Mouse (Mus musculus) CH12.LX (cell line): ENCODE results near the gene Denr. TPM values are rescaled to one million over a fixed set of nuclear protein-coding genes. Genes with fewer than 3 reads are reported as not detected.

Source experiments
- DNase-seq: peaks from one replicate; pipeline ENCODE4 v3.0.0-alpha.2; 2013; ENCODE audit errors: extremely low read depth
- H3K27ac ChIP-seq: 2 replicates; pipeline ENCODE4 v1.5.1; 2012; ENCODE audit warnings: low read depth, mild to moderate bottlenecking, control low read depth, moderate library complexity; ENCODE audit not compliant: insufficient read depth
- H3K27me3 ChIP-seq: replicated peaks from 2 replicates; pipeline ENCODE3; 2012; ENCODE audit warnings: inconsistent platforms
- H3K36me3 ChIP-seq, 2 experiments: replicated peaks in 1 of 2; 2 replicates each; pipeline versions ENCODE3 to v1.6.1; 2012; ENCODE audit warnings: inconsistent platforms in 1 of 2, low read length in 1 of 2, mild to moderate bottlenecking in 1 of 2, mixed read lengths in 1 of 2, moderate library complexity in 1 of 2; ENCODE audit not compliant: control insufficient read depth in 1 of 2, insufficient read depth in 1 of 2
- H3K4me1 ChIP-seq, 2 experiments: 2 replicates each; pipeline ENCODE4 v1.6.1; 2012; ENCODE audit warnings: inconsistent platforms in 1 of 2, moderate library complexity in 1 of 2; ENCODE audit not compliant: insufficient read depth in 2 of 2, control insufficient read depth in 1 of 2
- H3K4me2 ChIP-seq: 2 replicates; pipeline ENCODE4 v1.6.1; 2012; ENCODE audit warnings: low read depth, mild to moderate bottlenecking, control low read depth; ENCODE audit not compliant: poor library complexity, insufficient read depth, severe bottlenecking
- H3K4me3 ChIP-seq, 3 experiments: fragments of 150-350 bp in 1 of 3; sonication (generic) in 1 of 3; replicated peaks in 1 of 3; 2 replicates each; pipeline versions ENCODE3 to v1.5.1; 2011 to 2012; ENCODE audit warnings: low read depth in 2 of 3, low read length in 2 of 3, mild to moderate bottlenecking in 2 of 3, moderate library complexity in 2 of 3, control low read depth in 1 of 3, improper control_type of control experiment in 1 of 3, inconsistent platforms in 1 of 3, mixed read lengths in 1 of 3; ENCODE audit not compliant: poor library complexity in 1 of 3
- H3K79me2 ChIP-seq: replicated peaks from 2 replicates; pipeline ENCODE4 v1.6.1; 2012; ENCODE audit warnings: mild to moderate bottlenecking, moderate library complexity; ENCODE audit not compliant: control insufficient read depth, poor library complexity, insufficient read depth, severe bottlenecking; ENCODE audit errors: extremely low read depth
- H3K9ac ChIP-seq: 2 replicates; pipeline ENCODE4 v1.6.1; 2012; ENCODE audit warnings: low read depth, mild to moderate bottlenecking, control low read depth, moderate library complexity; ENCODE audit not compliant: insufficient read depth
- H3K9me3 ChIP-seq: replicated peaks from 2 replicates; pipeline ENCODE3; 2012; ENCODE audit warnings: low read length, inconsistent platforms, mixed read lengths
- CHD2 ChIP-seq: IDR thresholded peaks from 2 replicates; pipeline ENCODE4 v1.6.1; 2011; ENCODE audit warnings: low read length, improper control_type of control experiment
- CTCF ChIP-seq, 2 experiments: IDR thresholded peaks in 1 of 2; conservative IDR thresholded peaks in 1 of 2; 2 replicates each; pipeline ENCODE4 v1.5.1; 2011 to 2012; ENCODE audit warnings: low read depth in 2 of 2, low read length in 2 of 2, improper control_type of control experiment in 1 of 2, inconsistent platforms in 1 of 2, mild to moderate bottlenecking in 1 of 2, moderate library complexity in 1 of 2
- GABPA ChIP-seq: IDR thresholded peaks from 2 replicates; pipeline ENCODE4 v1.6.1; 2012; ENCODE audit warnings: low read depth, low read length, improper control_type of control experiment, inconsistent platforms; ENCODE audit not compliant: insufficient replicate concordance
- HCFC1 ChIP-seq: IDR thresholded peaks from 2 replicates; pipeline ENCODE4 v1.6.1; 2012; ENCODE audit warnings: low read depth, mild to moderate bottlenecking, inconsistent platforms, low read length, improper control_type of control experiment
- POLR2AphosphoS2 ChIP-seq: IDR thresholded peaks from 2 replicates; pipeline ENCODE4 v1.6.1; 2011; ENCODE audit warnings: low read depth, low read length, improper control_type of control experiment
- TCF12 ChIP-seq: IDR thresholded peaks from 2 replicates; pipeline ENCODE4 v1.6.1; 2014; ENCODE audit warnings: low read depth, mild to moderate bottlenecking, inconsistent platforms, low read length, improper control_type of control experiment
- USF1 ChIP-seq: IDR thresholded peaks from 2 replicates; pipeline ENCODE4 v1.6.1; 2014; ENCODE audit warnings: low read depth, mild to moderate bottlenecking, inconsistent platforms, low read length, improper control_type of control experiment
- ZC3H11A ChIP-seq: IDR thresholded peaks from 2 replicates; pipeline ENCODE4 v1.6.1; 2012; ENCODE audit warnings: low read depth, mild to moderate bottlenecking, inconsistent platforms, low read length, improper control_type of control experiment
- ZNF384 ChIP-seq: IDR thresholded peaks from 2 replicates; pipeline ENCODE4 v1.6.1; 2012; ENCODE audit warnings: low read depth, low read length, improper control_type of control experiment, inconsistent platforms
- dilution Hi-C: fragments of 300-500 bp; cut with MboI; formaldehyde crosslinking; loops from 2 replicates; pipeline ENCODE4 v1.14.3; 2020; ENCODE audit warnings: low sequenced_read_pairs; ENCODE audit not compliant: extremely low pct_unique_long_range_greater_than_20kb, extremely low pct_ligation_motif_present
- in situ Hi-C: fragments of 300-500 bp; cut with MboI; formaldehyde crosslinking; loops from 3 replicates; pipeline ENCODE4 v1.14.3; 2019; ENCODE audit warnings: low sequenced_read_pairs, low pct_ligation_motif_present, low pct_unique_long_range_greater_than_20kb, mixed read lengths
- polyA plus RNA-seq: library from polyadenylated mRNA; unstranded; fragments of >175 nt; gene quantifications from 2 replicates; pipeline ENCODE4 v1.2.1, GENCODE M21; 2012; ENCODE audit warnings: low read depth; ENCODE audit not compliant: insufficient read length
- total RNA-seq, 2 experiments: library from RNA; depleted of rRNA; stranded (reverse); fragments of 300-350 nt in 1 of 2; fragments of >200 nt in 1 of 2; gene quantifications; 2 replicates each; pipeline ENCODE4 v1.2.3; 2012 to 2014

Gene Denr
- total and polyA plus RNA-seq, 3 experiments, result 80.9 to 423 (median 128) TPM

DNA sequence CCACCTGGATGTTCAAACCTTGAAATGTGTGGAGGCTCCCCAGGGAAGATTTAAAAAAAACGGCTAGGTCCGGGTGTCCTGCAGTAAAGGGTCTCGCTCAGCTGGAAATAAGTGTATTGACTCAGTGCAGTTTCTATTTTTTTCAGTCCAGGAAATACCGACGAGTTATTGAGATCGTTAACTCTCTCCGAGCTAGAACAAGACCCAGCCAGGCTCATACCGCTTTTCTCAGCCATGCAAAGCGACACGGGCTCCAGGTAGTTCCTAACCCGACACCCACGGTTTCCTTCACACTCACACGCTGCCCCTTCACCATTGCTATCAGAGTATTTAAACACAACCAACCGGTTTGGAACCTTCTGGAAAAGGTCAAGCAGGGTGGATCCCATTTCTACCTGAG is 28.9 kb upstream of the Denr start:
- Histone ChIP-seq H3K4me1 (peaks cover 7 to 16% of the 10 kb centered on the region in 2 experiments; a peak in 2 of 4 replicates), H3K27ac (no peak overlapping the region), H3K27me3 (no peaks in the 10 kb centered on the region), H3K4me2 (peak overlapping the region; percentile 73), H3K4me3 (no peak overlapping the region), H3K36me3 (no peaks in the 10 kb centered on the region), H3K79me2 (no peaks in the 10 kb centered on the region), H3K9me3 (no peaks in the 10 kb centered on the region), H3K9ac (peak overlapping the region; percentile 3; the same call in 1 of the 2 replicates)
- no peak for DNase-seq
- no peak for TF ChIP-seq TCF12
- no peak for TF ChIP-seq POLR2AphosphoS2
- no peak for TF ChIP-seq GABPA
- 0 out of 2 replicates have a peak, but pooled peaks have one; percentile 35 for TF ChIP-seq ZNF384
- TF ChIP-seq HCFC1, result no peak
- dilution Hi-C loops (no loop called here), in situ Hi-C loops (no loop called here)

DNA sequence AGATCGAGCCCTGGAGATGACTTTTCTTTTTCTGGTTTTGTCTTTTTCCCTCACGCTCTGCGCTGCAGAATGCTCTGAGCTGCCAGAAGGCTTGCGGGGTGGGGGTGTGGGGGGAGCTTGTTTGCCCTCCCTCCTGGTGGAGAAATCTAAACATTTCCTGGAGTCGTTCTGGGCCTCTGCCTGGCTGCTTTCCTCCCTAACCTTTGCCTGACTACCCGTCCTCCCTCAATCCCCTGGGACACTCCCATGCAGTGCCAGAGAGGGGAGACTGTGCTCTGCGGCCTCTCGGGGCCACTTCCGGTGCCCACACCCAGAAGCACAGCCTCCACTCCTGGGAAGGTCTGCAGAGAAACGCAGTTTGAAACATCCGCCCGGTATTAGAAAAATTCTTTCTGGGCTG is 27.0 kb upstream of the Denr start, which contains the start of gene Hcar1:
TSS of gene Hcar1 (minus strand) at position 93 of the 400 bp plus-strand sequence.
- Histone ChIP-seq H3K27ac (no peak within 1 kb of the TSS), H3K79me2 (no peaks in the 10 kb centered on the region), H3K27me3 (no peaks in the 10 kb centered on the region), H3K36me3 (no peaks in the 10 kb centered on the region), H3K4me3 (no peak within 1 kb of the TSS), H3K9me3 (no peaks in the 10 kb centered on the region), H3K9ac (no peak within 1 kb of the TSS), H3K4me2 (no peak within 1 kb of the TSS), H3K4me1 (peaks cover 6 to 14% of the 10 kb centered on the region in 2 experiments; a peak in 3 of 4 replicates)
- no peak for DNase-seq
- in situ Hi-C loops (no loop called here), dilution Hi-C loops (no loop called here)
- TF ChIP-seq USF1 (no peak), ZC3H11A (no peak)

DNA sequence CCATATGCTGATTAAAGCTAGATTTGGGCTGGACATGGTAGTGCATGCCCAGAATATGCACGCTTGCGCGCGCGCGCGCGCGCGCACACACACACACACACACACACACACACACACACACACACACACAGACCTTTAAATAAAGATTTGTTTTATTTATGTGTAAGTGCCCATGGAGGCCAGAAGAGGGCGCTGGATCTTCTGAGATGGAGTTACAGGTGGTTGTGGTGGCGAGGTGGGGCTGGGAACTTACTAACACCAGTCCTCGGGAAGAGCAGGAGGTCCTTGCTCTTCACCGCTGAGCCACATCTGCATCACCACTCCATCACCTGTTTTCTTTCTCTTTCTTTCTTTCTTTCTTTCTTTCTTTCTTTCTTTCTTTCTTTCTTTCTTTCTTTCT is 26.2 kb upstream of the Denr start:
- dilution Hi-C loops, result no loop called here

More for the DNA sequence above, 26.2 kb upstream of the Denr start:
- H3K27ac ChIP-seq, result no peak overlapping the region
- no peak overlapping the region for H3K4me2 ChIP-seq
- H3K9ac ChIP-seq, result no peak overlapping the region
- H3K4me3 ChIP-seq, result no peak overlapping the region
- H3K4me1 ChIP-seq, result peaks cover 6 to 14% of the 10 kb centered on the region in 2 experiments; a peak in 3 of 4 replicates
- no peak for DNase-seq
- no peak for TF ChIP-seq CHD2
- peak in 1 of 2 experiments; percentile 13; a peak in 1 of 4 replicates for TF ChIP-seq CTCF (conservative IDR thresholded peaks at IDR 0.05 in 1 of 2, IDR thresholded peaks at IDR 0.05 in 1 of 2; ENCODE audit: low read depth in 2 of 2, low read length in 2 of 2)
- no peaks in the 10 kb centered on the region for H3K36me3 ChIP-seq
- H3K9me3 ChIP-seq, result no peaks in the 10 kb centered on the region
- no peaks in the 10 kb centered on the region for H3K27me3 ChIP-seq
- no peaks in the 10 kb centered on the region for H3K79me2 ChIP-seq
- in situ Hi-C loops, result no loop called here
